Mouse (Mus musculus): ENCODE results near the gene Coq10b.

- TF ChIP-seq POLR2A (IDR thresholded peaks at IDR 0.05; ENCODE audit: low read depth, low read length): no peak
- TF ChIP-seq CTCF (IDR thresholded peaks at IDR 0.05; ENCODE audit: extremely low read depth, insufficient read length, insufficient replicate concordance, low read depth, low read length): no peak
Observed at GRCm38 (mm10) chr1:55042246-55042645, 10.3 kb upstream of the Coq10b start.
